Mouse (Mus musculus) induced T-regulatory cell, adult 2 months (primary cell): ENCODE data around the gene Gm8220.
"Not testable (repeated sequence)": the region's sequence is repeated elsewhere in the genome, so short reads cannot be mapped to it uniquely, and the experiment has no call there.

ENCODE experiments used
- DNase-seq: peaks from one replicate; pipeline ENCODE4 v3.0.0-alpha.2; 2012; ENCODE audit warnings: low read depth

Gene Gm8220

GRCm38 (mm10) chr14:44285280-44285679, at the start of gene Gm8220:
Gene Gm8220 (plus strand): TSS chr14:44285580.
- not testable (repeated sequence) for DNase-seq

GRCm38 (mm10) chr14:44248039-44248438, 37.3 kb upstream of the Gm8220 start:
- DNase-seq = no peak

- DNase-seq = not testable (repeated sequence)
Measured at GRCm38 (mm10) chr14:44312049-44312448, 26.7 kb downstream of the Gm8220 start.

- DNase-seq = not testable (repeated sequence)
Measured at GRCm38 (mm10) chr14:44338484-44338883, 53.1 kb downstream of the Gm8220 start, which contains the start of gene Gm5930. Gene Gm5930 (minus strand): TSS chr14:44338584.
